Mouse (Mus musculus) left cerebral cortex, postnatal 10 days (tissue): Measurements from ENCODE around the gene Kpna7. TPM values are rescaled to one million over a fixed set of nuclear protein-coding genes. Genes with fewer than 3 reads are reported as not detected.

Source experiments
- DNase-seq, 2 experiments: peaks; one replicate each; pipeline ENCODE4 v3.0.0; 2021 to 2022; ENCODE audit warnings: low spot score in 2 of 2, mixed read lengths in 1 of 2; ENCODE audit errors: extremely low spot score in 1 of 2
- intact Hi-C: fragments of 180-260 bp; cut with DNase I; formaldehyde crosslinking; loops from one replicate; pipeline ENCODE4 v1.15.1; 2025
- total RNA-seq, 2 experiments: library from RNA; stranded (reverse); gene quantifications; 2 replicates each; pipeline ENCODE4 v1.2.3; 2021

Kpna7 gene
- total RNA-seq, 2 experiments from 2014 or later: not detected

GRCm38 (mm10) chr5:144944932-144945331 is 138.9 kb downstream of the Kpna7 start:
- intact Hi-C loops: no loop called here
- no peak for DNase-seq

- intact Hi-C loops: no loop called here
- DNase-seq: no peak
These were observed 139.5 kb downstream of the Kpna7 start for GRCm38 (mm10) chr5:144944370-144944769.

GRCm38 (mm10) chr5:144943346-144943745 is 140.5 kb downstream of the Kpna7 start:
- intact Hi-C loops: no loop called here
- DNase-seq: no peak

GRCm38 (mm10) chr5:144942431-144942830 is 141.4 kb downstream of the Kpna7 start:
- DNase-seq: no peak
- intact Hi-C loops: no loop called here

- intact Hi-C loops: no loop called here
- no peak for DNase-seq
These were observed 142.9 kb downstream of the Kpna7 start for GRCm38 (mm10) chr5:144940904-144941303.

- intact Hi-C loops: no loop called here
- DNase-seq: peak in 1 of 2 experiments; percentile 41
These were observed 146.5 kb downstream of the Kpna7 start for GRCm38 (mm10) chr5:144937304-144937703.

Other genes with a start within 250 kb of the Kpna7 start
- 10 to 100 TPM; 39.4 to 40.2 TPM for gene Smurf1, start 118.2 kb downstream of the Kpna7 start, total RNA-seq
- gene Gm4871, start 51.3 kb downstream of the Kpna7 start, total RNA-seq: not detected
- not detected for gene 1700018F24Rik, start 41.0 kb downstream of the Kpna7 start, total RNA-seq
- gene Arpc1a, start 200 bp downstream of the Kpna7 start, total RNA-seq: 100 to 1,000 TPM; 178 to 190 TPM
- 10 to 100 TPM; 28.3 to 30.3 TPM for gene Arpc1b, start 30.2 kb upstream of the Kpna7 start, total RNA-seq
- 100 to 1,000 TPM; 106 to 111 TPM for gene Pdap1, start 56.2 kb upstream of the Kpna7 start, total RNA-seq
- 10 to 100 TPM; 85.7 to 86.1 TPM for gene Bud31, start 56.3 kb upstream of the Kpna7 start, total RNA-seq
- gene Ptcd1, start 83.1 kb upstream of the Kpna7 start, total RNA-seq: 10 to 100 TPM; 14.2 to 16.1 TPM
- gene Cpsf4, start 83.2 kb upstream of the Kpna7 start, total RNA-seq: 10 to 100 TPM; 29.1 to 29.2 TPM
- 100 to 1,000 TPM; 267 to 289 TPM for gene Atp5j2, start 108.0 kb upstream of the Kpna7 start, total RNA-seq
- gene Zkscan14, start 117.8 kb upstream of the Kpna7 start, total RNA-seq: 10 to 100 TPM in 1 of 2 experiments, 1 to 10 TPM in 1; 10.0 to 10.3 TPM
- 10 to 100 TPM; 15.0 to 15.2 TPM for gene Zkscan5, start 120.5 kb upstream of the Kpna7 start, total RNA-seq
- gene Zfp655, start 147.7 kb upstream of the Kpna7 start, total RNA-seq: 10 to 100 TPM; 24.8 to 27.9 TPM
- gene Zscan25, start 196.5 kb upstream of the Kpna7 start, total RNA-seq: 10 to 100 TPM; 13.9 to 17.1 TPM